Comparison of ENCODE assay signal across 13 mouse cellular contexts in the genomic region with DNA sequence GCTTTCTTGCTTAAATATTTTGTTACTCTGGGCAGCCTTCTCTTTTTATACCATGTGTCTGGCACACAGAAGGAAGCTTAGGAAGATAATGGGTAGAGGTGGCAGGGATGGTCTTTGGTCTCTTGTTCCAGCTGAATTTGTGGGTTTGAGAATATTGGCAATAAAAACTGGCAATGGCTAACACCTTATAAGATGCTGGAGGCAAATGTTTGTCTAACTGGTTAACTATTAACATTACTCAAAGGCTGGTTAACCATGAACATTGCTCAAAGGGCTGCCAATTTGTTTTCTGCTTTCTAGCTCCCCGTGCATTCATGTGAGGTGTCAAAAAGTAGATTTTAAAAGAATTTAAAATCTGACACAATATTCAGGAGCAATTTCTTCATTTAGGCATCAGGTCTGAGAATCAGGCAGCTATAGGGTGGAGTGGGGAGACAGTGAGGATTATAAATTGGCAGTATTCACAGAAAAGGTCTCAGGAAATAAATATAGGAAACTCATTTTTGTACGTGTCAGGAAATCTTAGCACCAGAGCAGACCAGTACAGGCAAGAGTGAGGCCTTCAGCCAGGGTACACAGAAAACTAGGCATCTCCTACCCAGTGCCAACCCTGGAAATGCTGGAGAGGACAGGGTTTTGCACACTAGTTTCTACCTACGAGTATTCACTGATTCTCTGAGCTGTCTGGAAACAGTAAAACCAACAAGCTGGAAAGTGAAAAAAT.
DNase-seq lines count a peak whose midpoint lies in the region; ATAC-seq and TF ChIP-seq lines count a peak whose summit lies in the region.
"Had no signal": no experiment of that assay in that cellular context is flagged by ENCODE, and none has a peak within 500 bp of the region (broad histone marks: within the 10 kb centered on the region; RNA-seq: fewer than 3 reads in every experiment).

No protein-coding gene starts in this region.

- TF ChIP-seq POLR2A in liver, adult 2 months (IDR thresholded peaks at IDR 0.05; ENCODE audit: extremely low read depth, insufficient read depth, low read length), result no peak
- no peak for TF ChIP-seq POLR2A in kidney, adult 2 months (IDR thresholded peaks at IDR 0.05; ENCODE audit: low read depth, low read length)
- TF ChIP-seq POLR2A in heart, adult 2 months (IDR thresholded peaks at IDR 0.05; ENCODE audit: insufficient read depth, low read depth, low read length), result no peak

- WGBS in liver, adult 2 months, result 20% methylated on average over 3 of the region's 3 CpGs
- WGBS in kidney, adult 2 months, result 24% methylated on average over 3 of the region's 3 CpGs
- WGBS in stomach, embryonic 15.5 days, result 52% methylated on average over 3 of the region's 3 CpGs
- 75% methylated on average over 3 of the region's 3 CpGs for WGBS in heart, adult 2 months

- no peaks in the 10 kb centered on the region for H3K27me3 ChIP-seq in liver, adult 2 months (ENCODE audit: control insufficient read depth, insufficient read depth, low read length)
- H3K27me3 ChIP-seq in kidney, adult 2 months (replicated peaks; ENCODE audit: control insufficient read depth, insufficient read depth, low read length), result no peaks in the 10 kb centered on the region
- H3K27me3 ChIP-seq in stomach, embryonic 15.5 days (replicated peaks), result no peaks in the 10 kb centered on the region
- no peaks in the 10 kb centered on the region for H3K27me3 ChIP-seq in heart, adult 2 months (ENCODE audit: control insufficient read depth, insufficient read depth, low read length)
- H3K27me3 ChIP-seq: limb, embryonic 13.5 days had no signal

- ATAC-seq in stomach, embryonic 15.5 days (ENCODE audit: insufficient read depth, low FRiP score, low read depth), result peak; percentile 39; the same call in 1 of the 2 replicates
- ATAC-seq in erythroid progenitor cell, adult 5-6 weeks (replicated peaks; ENCODE audit: low FRiP score, poor library complexity, severe bottlenecking), result no peak

- peaks cover 4% of the 10 kb centered on the region for H3K4me1 ChIP-seq in liver, adult 2 months (ENCODE audit: control insufficient read depth, insufficient read depth, low read length)
- peaks cover 16% of the 10 kb centered on the region for H3K4me1 ChIP-seq in kidney, adult 2 months (ENCODE audit: control insufficient read depth, insufficient read depth, low read length)
- no peaks in the 10 kb centered on the region for H3K4me1 ChIP-seq in stomach, embryonic 15.5 days
- H3K4me1 ChIP-seq in heart, adult 2 months (ENCODE audit: control insufficient read depth, insufficient read depth, low read length), result no peaks in the 10 kb centered on the region
- H3K4me1 ChIP-seq: embryonic facial prominence, embryonic 10.5 days; limb, embryonic 13.5 days had no signal

- no peaks in the 10 kb centered on the region for H3K36me3 ChIP-seq in liver, adult 2 months (ENCODE audit: control insufficient read depth, insufficient read depth, low read length)
- no peaks in the 10 kb centered on the region for H3K36me3 ChIP-seq in kidney, adult 2 months (ENCODE audit: control insufficient read depth, insufficient read depth, low read length)
- H3K36me3 ChIP-seq in stomach, embryonic 15.5 days, result no peaks in the 10 kb centered on the region
- no peaks in the 10 kb centered on the region for H3K36me3 ChIP-seq in heart, adult 2 months (ENCODE audit: control insufficient read depth, insufficient read depth, low read length)
- H3K36me3 ChIP-seq: embryonic facial prominence, embryonic 10.5 days; limb, embryonic 13.5 days had no signal

- H3K4me2 ChIP-seq in stomach, embryonic 15.5 days, result no peak overlapping the region
- H3K4me2 ChIP-seq: hindbrain, embryonic 14.5 days; limb, embryonic 13.5 days had no signal

- H3K9ac ChIP-seq in liver, adult 2 months (ENCODE audit: low read depth, low read length), result no peak overlapping the region
- H3K9ac ChIP-seq in stomach, embryonic 15.5 days, result no peak overlapping the region
- H3K9ac ChIP-seq in heart, adult 2 months (ENCODE audit: low read depth, low read length), result no peak overlapping the region
- H3K9ac ChIP-seq: hindbrain, embryonic 14.5 days; limb, embryonic 13.5 days had no signal

- no peaks in the 10 kb centered on the region for H3K9me3 ChIP-seq in stomach, embryonic 15.5 days
- H3K9me3 ChIP-seq: embryonic facial prominence, embryonic 10.5 days; limb, embryonic 13.5 days had no signal

- no peak overlapping the region for H3K27ac ChIP-seq in liver, adult 2 months (replicated peaks; ENCODE audit: insufficient read depth, low read depth, low read length)
- peak overlapping the region; percentile 80 for H3K27ac ChIP-seq in kidney, adult 2 months (ENCODE audit: insufficient read depth, low read depth, low read length)
- peak overlapping the region; percentile 66; the same call in 1 of the 2 replicates for H3K27ac ChIP-seq in stomach, embryonic 15.5 days
- no peak overlapping the region for H3K27ac ChIP-seq in heart, adult 2 months
- H3K27ac ChIP-seq: embryonic facial prominence, embryonic 10.5 days; hindbrain, embryonic 14.5 days; limb, embryonic 13.5 days had no signal

- H3K4me3 ChIP-seq in liver, adult 2 months (ENCODE audit: insufficient read depth, low read depth, low read length), result no peak overlapping the region
- no peak overlapping the region for H3K4me3 ChIP-seq in kidney, adult 2 months (ENCODE audit: insufficient read depth, low read depth, low read length)
- no peak overlapping the region for H3K4me3 ChIP-seq in stomach, embryonic 15.5 days (replicated peaks)
- H3K4me3 ChIP-seq in heart, adult 2 months, result no peak overlapping the region
- H3K4me3 ChIP-seq: embryonic facial prominence, embryonic 10.5 days; limb, embryonic 13.5 days had no signal

- no peaks in the 10 kb centered on the region for H3K79me2 ChIP-seq in liver, adult 2 months (ENCODE audit: control insufficient read depth, insufficient read depth, low read length)
- H3K79me2 ChIP-seq in heart, adult 2 months (replicated peaks; ENCODE audit: control insufficient read depth, insufficient read depth, low read length), result no peaks in the 10 kb centered on the region

- TF ChIP-seq EP300 in heart, adult 2 months (IDR thresholded peaks at IDR 0.05; ENCODE audit: insufficient read depth, low read depth, low read length), result no peak

- intact Hi-C loops in heart, adult 2 months (cut with DNase I), result no loop called here

- TF ChIP-seq CTCF in liver, adult 2 months (IDR thresholded peaks at IDR 0.05; ENCODE audit: low read depth, low read length), result no peak
- no peak for TF ChIP-seq CTCF in kidney, adult 2 months (conservative IDR thresholded peaks at IDR 0.05; ENCODE audit: insufficient read depth, insufficient read length, low read depth, low read length)
- no peak for TF ChIP-seq CTCF in heart, adult 2 months (IDR thresholded peaks at IDR 0.05)

- DNase-seq in liver, adult 2 months (ENCODE audit: extremely low read depth, low read depth, low spot score), result peak; percentile 78
- no peak for DNase-seq in liver
- peak; percentile 88 for DNase-seq in kidney, adult 2 months
- DNase-seq in kidney, postnatal 36 days, result peak; percentile 18 to 74
- no peak for DNase-seq in heart, adult 2 months
- no peak for DNase-seq in left cerebral cortex, adult 11 months (ENCODE audit: low spot score)
- DNase-seq: adrenal gland, postnatal 14 days; lung, postnatal 14 days had no signal

Comparison
In these comparisons a context has a peak if more than half of its experiments do, and no peak if none do; other contexts are left out.
1. DNase-seq: peak in liver, adult 2 months (single experiment), kidney, adult 2 months (single experiment) and kidney, postnatal 36 days (2 of 2); none in liver (single experiment), heart, adult 2 months (0 of 2) and left cerebral cortex, adult 11 months (single experiment).
2. H3K27ac ChIP-seq: peak in kidney, adult 2 months (single experiment) and stomach, embryonic 15.5 days (single experiment); none in liver, adult 2 months (single experiment) and heart, adult 2 months (single experiment).